Mouse (Mus musculus) lung, postnatal 0 days (tissue): Measurements from ENCODE around the gene Usp27x. TPM values are rescaled to one million over a fixed set of nuclear protein-coding genes. Genes with fewer than 3 reads are reported as not detected.

Experiments
- ATAC-seq: fragments of 200-750 bp; cut with Nextera tagmentation; 2 replicates; pipeline ENCODE4 v1.8.0; 2017; ENCODE audit warnings: moderate library complexity
- DNase-seq: peaks from one replicate; pipeline ENCODE4 v3.0.0-alpha.2; 2016; ENCODE audit warnings: low spot score
- H3K27ac ChIP-seq: fragments of 300-500 bp; sonication (generic); 2 replicates; pipeline ENCODE4 v1.5.1; 2014; ENCODE audit warnings: antibody characterized with exemption, mild to moderate bottlenecking, low read length, mixed read lengths
- H3K27me3 ChIP-seq: fragments of 300-500 bp; sonication (generic); replicated peaks from 2 replicates; pipeline ENCODE4 v1.6.1; 2014; ENCODE audit warnings: low read length, mixed read lengths; ENCODE audit not compliant: insufficient read depth
- H3K36me3 ChIP-seq: fragments of 300-500 bp; sonication (generic); 2 replicates; pipeline ENCODE4 v1.6.1; 2014; ENCODE audit warnings: low read length, mixed read lengths; ENCODE audit not compliant: insufficient read depth
- H3K4me1 ChIP-seq: fragments of 300-500 bp; sonication (generic); 2 replicates; pipeline ENCODE4 v1.6.1; 2014; ENCODE audit warnings: antibody characterized with exemption, low read depth, low read length, mixed read lengths; ENCODE audit not compliant: insufficient read depth
- H3K4me2 ChIP-seq: fragments of 300-500 bp; sonication (generic); replicated peaks from 2 replicates; pipeline ENCODE4 v1.6.1; 2014; ENCODE audit warnings: low read depth, mild to moderate bottlenecking, low read length, moderate library complexity, mixed read lengths
- H3K4me3 ChIP-seq: fragments of 300-500 bp; sonication (generic); 2 replicates; pipeline ENCODE4 v1.5.1; 2014; ENCODE audit warnings: low read depth, low read length
- H3K9ac ChIP-seq: fragments of 300-500 bp; sonication (generic); replicated peaks from 2 replicates; pipeline ENCODE4 v1.6.1; 2014; ENCODE audit warnings: low read depth, mild to moderate bottlenecking
- H3K9me3 ChIP-seq: fragments of 300-500 bp; sonication (generic); 2 replicates; pipeline ENCODE4 v1.6.1; 2016; ENCODE audit warnings: low read length, mixed read lengths
- CTCF ChIP-seq: IDR thresholded peaks from 2 replicates; pipeline ENCODE4 v1.5.1; 2016; ENCODE audit warnings: antibody characterized with exemption, mild to moderate bottlenecking
- EP300 ChIP-seq: IDR thresholded peaks from 2 replicates; pipeline ENCODE4 v1.6.1; 2016; ENCODE audit warnings: antibody characterized with exemption, mild to moderate bottlenecking, control low read depth
- WGBS: fragments of 180-500 bp; shearing (Covaris S2); extraction: QIAGEN DNeasy Blood & Tissue Kit; methylation state at CpG from one replicate; pipeline ENCODE4 v1.1.7; 2014; 5-methylcytosine and 5-hydroxymethylcytosine counted together
- polyA plus RNA-seq: library from polyadenylated mRNA; unstranded; fragments of >200 nt; fragmentation: Nextera tagmentation; extraction: Ambion mirVana; gene quantifications from 2 replicates; pipeline ENCODE4 v1.2.1, GENCODE M21; 2015

The Usp27x gene
- 0.62 and 0.68 TPM in 2 replicates for polyA plus RNA-seq

DNA sequence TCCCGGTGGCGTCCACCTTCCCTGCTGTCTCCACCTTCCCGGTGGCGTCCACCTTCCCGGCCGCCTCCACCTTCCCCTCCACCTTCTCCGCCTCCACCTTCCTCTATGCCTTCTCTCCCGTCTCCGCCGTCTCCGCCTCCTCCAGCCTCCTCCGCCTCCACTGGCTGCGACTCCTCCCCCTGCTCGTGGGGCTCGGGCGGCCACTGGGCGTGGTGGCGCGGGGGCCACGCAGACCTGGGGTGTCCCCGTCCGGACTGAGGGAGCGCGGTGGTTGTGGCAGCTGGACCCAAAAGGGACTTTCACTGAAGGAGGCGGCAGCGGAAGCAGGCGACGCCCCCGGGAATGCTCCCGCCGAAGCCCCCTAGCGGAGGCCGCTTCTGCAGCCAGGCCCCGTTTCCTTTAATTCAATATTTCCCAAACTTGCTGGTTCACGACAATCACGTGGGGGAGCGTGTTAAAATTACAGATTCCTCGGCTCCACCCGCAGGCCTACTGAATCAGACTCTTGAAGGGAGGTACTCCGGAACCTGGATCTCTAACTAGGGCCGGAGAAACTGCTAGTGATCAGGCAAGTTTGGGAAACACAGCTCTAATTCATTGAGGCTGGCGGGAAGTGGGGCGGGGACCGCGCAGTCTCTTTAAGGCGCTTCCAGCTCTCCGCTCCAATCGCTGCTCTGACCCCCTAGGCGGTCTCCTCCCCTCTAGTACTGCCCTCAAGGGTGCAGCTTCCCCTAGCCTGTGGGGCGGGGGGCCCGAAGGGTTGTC, at the start of gene Usp27x:
Gene Usp27x, minus strand, starts transcription at position 115 of the 765 bp plus-strand sequence.
- H3K9me3 ChIP-seq, result no peaks in the 10 kb centered on the region
- no peaks in the 10 kb centered on the region for H3K27me3 ChIP-seq
- H3K4me3 ChIP-seq, result peak within 1 kb of the TSS; percentile 54
- peak; percentile 93 for ATAC-seq
- whole genome bisulfite sequencing, result 14% methylated on average over 36 of the region's 51 CpGs
- peak within 1 kb of the TSS; percentile 79 for H3K27ac ChIP-seq
- DNase-seq, result peak; percentile 86
- H3K4me1 ChIP-seq, result no peaks in the 10 kb centered on the region
- peak within 1 kb of the TSS; percentile 74 for H3K4me2 ChIP-seq
- H3K9ac ChIP-seq, result peak within 1 kb of the TSS; percentile 43
- no peak for TF ChIP-seq EP300
- peak; percentile 63 for TF ChIP-seq CTCF
- no peaks in the 10 kb centered on the region for H3K36me3 ChIP-seq

DNA sequence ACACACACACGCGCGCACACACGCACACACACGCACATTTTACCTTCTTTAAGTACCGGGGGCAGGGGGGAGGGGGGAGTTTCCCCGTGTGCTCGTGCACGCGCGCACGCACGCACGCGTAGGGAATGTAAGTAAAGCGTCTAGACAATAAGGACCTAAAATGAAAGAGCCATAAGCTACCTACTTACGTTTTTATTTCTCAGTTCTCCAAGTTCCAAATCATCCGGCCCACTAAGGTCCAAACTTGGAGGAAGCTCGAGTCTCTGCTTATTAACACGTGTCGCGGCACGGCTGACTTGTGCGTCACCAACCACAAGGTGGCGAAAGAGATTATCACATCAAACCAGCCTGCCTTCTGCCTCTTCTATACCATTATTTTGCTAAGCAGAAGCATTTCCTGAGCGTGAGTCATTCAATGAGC, 47.1 kb upstream of the Usp27x start:
- WGBS, result 19% methylated on average over 26 of the region's 26 CpGs
- DNase-seq, result peak; percentile 81
- Histone ChIP-seq H3K36me3 (no peaks in the 10 kb centered on the region), H3K9me3 (no peaks in the 10 kb centered on the region), H3K27me3 (no peaks in the 10 kb centered on the region), H3K9ac (0 out of 2 replicates have a peak overlapping the region, but pooled peaks have one; percentile 12), H3K27ac (no peak overlapping the region), H3K4me3 (peak overlapping the region; percentile 42), H3K4me2 (peak overlapping the region; percentile 61), H3K4me1 (no peaks in the 10 kb centered on the region)
- TF ChIP-seq EP300 (no peak), CTCF (peak; percentile 84)
- peak; percentile 62 for ATAC-seq

DNA sequence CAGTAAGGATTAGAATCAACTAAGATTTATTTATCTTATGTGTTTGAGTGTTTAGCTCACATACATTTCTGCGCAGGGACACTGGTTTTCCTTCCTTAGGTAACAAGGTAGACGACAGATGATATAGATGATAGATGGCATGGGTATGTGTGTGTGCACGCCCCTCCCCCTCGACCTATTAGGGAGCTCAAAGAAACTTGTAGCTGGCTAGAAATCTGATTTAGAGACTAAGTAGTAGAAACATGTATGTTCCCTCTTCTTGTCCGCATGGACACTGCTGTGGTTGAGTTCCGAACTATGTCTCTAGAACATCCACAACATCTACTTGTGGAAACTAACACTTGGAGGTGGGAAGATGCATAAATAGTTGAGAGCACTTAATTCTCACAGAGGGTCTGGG, 46.5 kb upstream of the Usp27x start:
- no peak overlapping the region for H3K9ac ChIP-seq
- ATAC-seq, result no peak
- H3K36me3 ChIP-seq, result no peaks in the 10 kb centered on the region

DNA sequence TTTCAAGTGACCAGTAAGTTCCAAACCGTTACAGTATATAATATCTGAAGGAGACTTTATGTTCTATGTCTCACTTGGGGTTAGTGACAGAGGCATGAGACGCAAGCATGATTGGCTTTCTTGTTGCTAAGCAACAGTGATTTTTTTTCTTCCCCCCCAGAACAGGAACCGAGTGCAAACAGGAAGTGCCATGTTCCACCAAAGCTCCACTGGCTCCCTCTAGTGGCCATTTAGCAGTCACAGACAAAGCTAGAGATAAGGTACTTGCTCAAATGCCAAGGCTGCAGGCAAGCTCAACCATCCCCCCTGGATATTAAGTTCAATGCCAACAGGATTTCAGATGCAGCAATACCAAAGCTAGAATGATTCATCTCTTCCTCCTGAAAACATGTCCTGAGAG, 45.4 kb upstream of the Usp27x start:
- Histone ChIP-seq H3K9me3 (no peaks in the 10 kb centered on the region), H3K4me2 (no peak overlapping the region), H3K27me3 (no peaks in the 10 kb centered on the region), H3K4me1 (no peaks in the 10 kb centered on the region), H3K27ac (no peak overlapping the region), H3K9ac (no peak overlapping the region), H3K36me3 (no peaks in the 10 kb centered on the region), H3K4me3 (no peak overlapping the region)
- WGBS, result 30% methylated on average over 3 of the region's 3 CpGs
- TF ChIP-seq CTCF (peak; percentile 90), EP300 (no peak)
- DNase-seq (peak; percentile 89), ATAC-seq (peak; percentile 79)

More for the DNA sequence above, 46.5 kb upstream of the Usp27x start:
- no peak for DNase-seq
- no peak overlapping the region for H3K27ac ChIP-seq
- peak overlapping the region; percentile 42 for H3K4me3 ChIP-seq
- no peaks in the 10 kb centered on the region for H3K27me3 ChIP-seq
- TF ChIP-seq CTCF (no peak), EP300 (no peak)
- no peaks in the 10 kb centered on the region for H3K9me3 ChIP-seq
- 47% methylated on average over 6 of the region's 6 CpGs for WGBS
- H3K4me1 ChIP-seq, result no peaks in the 10 kb centered on the region
- peak overlapping the region; percentile 61 for H3K4me2 ChIP-seq

DNA sequence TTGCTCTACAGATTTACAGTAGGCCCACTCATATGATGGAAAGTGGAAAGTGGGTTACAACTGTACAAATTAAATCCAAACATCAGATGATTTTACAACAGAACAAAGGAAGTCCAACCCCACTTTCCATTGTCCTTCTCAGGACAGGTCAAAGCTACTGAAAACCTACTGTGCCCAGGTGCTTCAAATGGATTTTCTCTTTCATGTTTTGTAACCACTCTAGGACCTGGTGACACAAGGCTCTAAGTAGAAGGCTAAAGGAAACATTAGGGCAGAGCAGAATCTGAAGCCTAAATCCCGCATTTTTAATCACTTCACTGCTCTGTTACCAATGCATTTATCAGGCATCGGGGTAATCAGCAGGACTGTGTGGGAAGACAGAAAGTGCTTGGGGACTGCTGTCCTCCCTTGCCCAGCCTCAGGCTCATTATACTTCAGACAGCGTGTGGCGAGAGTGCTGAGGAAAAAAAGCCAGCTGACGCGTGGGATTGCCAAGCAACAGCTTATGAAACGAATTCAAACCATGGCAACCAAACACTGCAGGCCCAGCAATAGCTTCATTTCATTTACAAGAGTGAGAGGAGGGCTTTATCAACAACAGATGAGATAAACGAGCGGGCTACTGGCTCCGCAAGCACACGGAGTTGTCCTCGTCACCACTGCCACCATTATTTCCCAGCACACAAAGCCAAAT, 40.7 kb upstream of the Usp27x start:
- H3K9ac ChIP-seq, result no peak overlapping the region
- WGBS, result 39% methylated on average over 12 of the region's 12 CpGs
- TF ChIP-seq CTCF (no peak), EP300 (no peak)
- no peak overlapping the region for H3K4me3 ChIP-seq
- H3K9me3 ChIP-seq, result no peaks in the 10 kb centered on the region
- H3K36me3 ChIP-seq, result no peaks in the 10 kb centered on the region
- H3K4me2 ChIP-seq, result no peak overlapping the region
- H3K27ac ChIP-seq, result no peak overlapping the region
- DNase-seq (peak; percentile 83), ATAC-seq (peak; percentile 77)
- no peaks in the 10 kb centered on the region for H3K4me1 ChIP-seq
- H3K27me3 ChIP-seq, result no peaks in the 10 kb centered on the region

DNA sequence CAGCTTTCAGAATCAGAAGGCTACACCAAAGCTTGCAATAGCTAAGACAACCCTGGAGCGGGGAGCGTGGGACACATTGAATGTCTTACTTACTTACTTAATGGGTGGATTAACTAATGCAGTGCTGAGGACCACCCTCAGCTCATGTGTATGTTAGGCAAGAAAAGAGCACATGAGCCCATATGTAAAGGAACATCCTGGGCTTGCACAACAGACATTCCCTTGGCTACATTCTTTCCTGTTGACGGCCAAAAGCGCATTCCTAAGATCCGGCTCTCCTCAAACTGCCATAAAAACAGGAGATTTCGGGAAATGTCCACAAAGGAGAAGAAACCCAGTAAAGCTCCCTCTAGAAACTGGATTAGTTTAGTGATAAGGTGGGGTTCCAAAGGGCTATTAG, 39.7 kb upstream of the Usp27x start:
- peak; percentile 57; the same call in 1 of the 2 replicates for TF ChIP-seq EP300
- no peak for TF ChIP-seq CTCF
- no peaks in the 10 kb centered on the region for H3K36me3 ChIP-seq
- H3K4me3 ChIP-seq, result no peak overlapping the region
- H3K4me2 ChIP-seq, result no peak overlapping the region
- ATAC-seq (peak; percentile 79), DNase-seq (peak; percentile 77)
- 47% methylated on average over 6 of the region's 6 CpGs for WGBS
- no peaks in the 10 kb centered on the region for H3K4me1 ChIP-seq
- H3K27me3 ChIP-seq, result no peaks in the 10 kb centered on the region
- H3K27ac ChIP-seq, result peak overlapping the region; percentile 59
- H3K9ac ChIP-seq, result no peak overlapping the region
- H3K9me3 ChIP-seq, result no peaks in the 10 kb centered on the region
